Mouse (Mus musculus) thymus, adult 18-20 months (tissue): Measurements from ENCODE around the gene Ctrl.
"Not testable (repeated sequence)": the region's sequence is repeated elsewhere in the genome, so short reads cannot be mapped to it uniquely, and the experiment has no call there.

Source experiments
- DNase-seq, 2 experiments: peaks; one replicate each; pipeline ENCODE4 v3.0.0; 2022; ENCODE audit warnings: mixed read lengths in 2 of 2

Gene Ctrl

GRCm38 (mm10) chr8:105933762-105934161, at the start of gene Ctrl:
Gene Ctrl, minus strand, starts transcription at chr8:105933862.
- no peak for DNase-seq

DNA sequence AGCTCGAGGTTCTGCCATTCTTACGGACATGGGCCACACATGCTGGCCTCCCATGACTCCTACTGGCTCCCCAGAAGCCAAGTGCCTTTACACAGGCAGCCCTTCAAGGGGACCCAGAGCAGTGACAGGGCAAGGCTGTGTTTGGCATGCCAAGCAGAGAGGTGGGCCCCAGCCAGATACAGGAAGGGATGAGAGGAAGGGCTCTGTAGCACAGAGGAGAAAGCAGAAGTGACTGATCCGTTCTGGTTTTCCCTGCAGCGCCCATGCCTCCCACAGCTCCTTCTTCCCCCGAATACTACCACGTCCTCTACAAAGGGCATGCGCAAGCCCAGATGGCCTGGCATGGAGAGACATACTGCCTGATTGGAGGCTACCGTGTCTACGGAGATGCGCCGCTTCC, 49.7 kb upstream of the Ctrl start:
- not testable (repeated sequence) for DNase-seq

DNA sequence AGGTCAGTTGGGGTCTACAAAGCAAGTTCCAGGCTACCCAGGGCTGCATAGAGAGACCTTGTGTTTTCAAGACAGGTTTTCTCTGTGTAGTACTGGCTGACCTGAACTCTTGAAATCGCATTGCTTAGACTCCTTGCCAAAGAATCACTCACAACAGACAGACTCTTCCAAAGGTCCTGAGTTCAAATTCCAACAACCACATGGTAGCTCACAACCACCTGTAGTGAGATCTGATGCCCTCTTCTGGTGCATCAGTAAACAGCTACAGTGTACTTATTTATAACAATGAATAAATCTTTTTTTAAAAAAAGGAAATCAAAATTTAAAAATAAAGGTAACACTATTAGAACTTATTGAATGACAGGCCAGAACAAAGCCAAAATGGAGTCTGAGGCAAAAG, 47.5 kb upstream of the Ctrl start:
- DNase-seq, result no peak

DNA sequence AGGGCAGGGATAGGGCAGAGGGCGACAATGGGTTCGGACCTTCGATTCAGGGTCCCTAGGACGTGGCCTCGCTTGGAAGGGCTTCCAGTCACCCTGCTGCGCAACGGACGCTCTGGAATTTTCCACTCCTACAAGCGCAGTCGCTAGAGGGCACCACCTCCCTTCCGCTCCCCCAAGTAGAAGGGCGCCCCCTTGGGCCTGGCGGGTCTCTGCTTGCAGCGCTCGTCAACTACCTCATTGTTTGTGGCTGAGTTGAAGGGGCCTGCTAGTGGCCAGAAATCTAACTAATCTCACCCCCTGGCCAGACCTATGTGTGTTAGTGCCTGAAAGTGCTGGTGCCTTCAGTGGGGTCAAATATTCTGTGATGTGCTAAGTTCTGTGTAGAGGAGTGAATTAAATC, 45.7 kb upstream of the Ctrl start, which contains the start of gene Dpep3:
Gene Dpep3, minus strand, starts transcription at position 105 of the 400 bp plus-strand sequence.
- no peak for DNase-seq

DNA sequence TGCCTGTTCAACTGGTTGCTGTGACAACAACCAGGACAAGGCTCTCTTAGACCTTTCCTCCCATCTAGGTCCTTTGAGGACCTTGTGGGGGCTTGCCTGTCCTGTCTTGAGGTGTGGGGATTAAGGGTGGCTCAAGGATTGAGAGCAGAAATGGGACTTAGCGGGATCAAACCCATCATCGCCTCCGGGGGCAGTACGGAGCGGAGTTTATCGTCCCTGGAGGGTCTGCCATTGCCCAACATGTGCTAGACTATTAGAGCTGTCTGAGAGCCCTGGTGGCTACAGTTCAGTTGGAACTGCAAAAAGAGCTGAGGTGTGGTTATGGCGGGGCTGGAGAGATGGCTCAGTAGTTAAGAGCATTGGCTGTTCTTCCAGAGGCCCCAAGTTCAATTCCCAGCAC, 41.7 kb upstream of the Ctrl start:
- DNase-seq, result no peak

DNA sequence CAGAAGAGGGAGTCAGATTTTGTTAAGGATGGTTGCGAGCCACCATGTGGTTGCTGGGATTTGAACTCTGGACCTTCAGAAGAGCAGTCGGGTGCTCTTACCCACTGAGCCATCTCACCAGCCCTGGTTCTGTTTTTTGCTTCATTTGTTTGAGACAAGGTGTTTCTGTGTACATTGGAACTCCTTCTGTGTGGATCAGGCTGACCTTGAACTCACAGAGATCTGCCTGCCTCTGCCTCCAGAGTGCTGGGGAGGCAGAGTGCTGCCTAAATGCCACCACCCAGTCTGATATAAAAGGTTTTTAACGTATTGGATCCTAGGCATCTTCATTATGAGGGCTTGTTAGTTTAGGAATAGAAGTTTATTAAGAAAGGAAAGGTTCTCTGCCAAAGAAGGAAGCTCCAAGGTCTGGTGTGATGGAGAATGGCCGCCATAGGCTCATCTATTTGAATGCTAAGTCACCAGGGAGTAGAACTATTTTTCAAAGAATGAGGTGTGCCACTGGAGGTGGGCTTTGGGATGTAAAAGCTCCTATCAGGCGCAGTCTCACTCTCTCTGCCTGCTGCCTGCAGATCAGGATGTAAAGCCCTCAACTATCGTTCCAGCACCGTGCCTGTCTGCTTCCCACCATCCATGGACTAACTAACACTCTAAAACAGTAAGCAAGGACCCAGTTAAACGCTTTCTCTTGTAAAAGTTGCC, 37.5 kb upstream of the Ctrl start:
- DNase-seq, result no peak

GRCm38 (mm10) chr8:105969367-105969766, 35.7 kb upstream of the Ctrl start:
- no peak for DNase-seq

GRCm38 (mm10) chr8:105966692-105967311, 33.1 kb upstream of the Ctrl start:
- peak; percentile 24 to 37 for DNase-seq

GRCm38 (mm10) chr8:105965905-105966341, 32.3 kb upstream of the Ctrl start, which contains the start of gene Slc12a4:
Gene Slc12a4, minus strand, starts transcription at chr8:105966097.
- DNase-seq, result peak; percentile 78 to 79

DNA sequence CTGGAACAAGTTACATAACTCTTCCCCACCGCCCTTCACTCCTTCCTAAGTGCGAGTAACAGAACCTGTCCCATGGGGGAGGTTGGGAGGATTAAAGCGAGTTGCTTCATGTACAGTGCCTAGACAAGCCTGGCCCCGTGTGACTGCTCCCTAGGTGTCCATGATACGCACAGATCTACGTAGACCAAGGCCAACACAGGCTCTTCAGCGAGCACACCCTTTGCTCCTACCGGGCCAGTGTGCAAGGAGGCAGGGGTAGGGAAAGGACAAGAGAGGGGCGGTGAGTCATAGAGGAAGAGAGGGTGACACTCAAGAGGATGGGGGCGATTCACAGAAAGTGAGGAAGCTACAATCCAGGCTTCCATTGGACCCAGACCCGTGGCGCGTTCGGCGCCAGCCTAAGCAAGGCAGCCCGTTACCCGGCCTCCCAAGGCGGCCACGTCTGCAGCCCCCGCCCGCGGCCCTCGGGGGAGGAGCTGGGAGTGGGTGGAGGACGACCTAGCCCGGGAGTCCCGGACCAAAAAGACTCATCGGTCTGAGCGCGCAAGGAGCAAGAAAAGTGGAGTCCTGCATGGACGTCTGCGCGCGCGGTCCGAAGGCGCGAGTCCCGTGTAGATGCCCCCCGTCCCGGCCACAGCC, 31.7 kb upstream of the Ctrl start:
- peak; percentile 49 to 50 for DNase-seq

GRCm38 (mm10) chr8:105964506-105965265, 31.0 kb upstream of the Ctrl start:
- no peak for DNase-seq

GRCm38 (mm10) chr8:105961536-105961935, 27.9 kb upstream of the Ctrl start:
- DNase-seq, result no peak

GRCm38 (mm10) chr8:105961101-105961500, 27.4 kb upstream of the Ctrl start:
- no peak for DNase-seq

- DNase-seq, result no peak
Measured at GRCm38 (mm10) chr8:105959350-105959749, 25.7 kb upstream of the Ctrl start.

GRCm38 (mm10) chr8:105957813-105958212, 24.2 kb upstream of the Ctrl start:
- no peak for DNase-seq

DNA sequence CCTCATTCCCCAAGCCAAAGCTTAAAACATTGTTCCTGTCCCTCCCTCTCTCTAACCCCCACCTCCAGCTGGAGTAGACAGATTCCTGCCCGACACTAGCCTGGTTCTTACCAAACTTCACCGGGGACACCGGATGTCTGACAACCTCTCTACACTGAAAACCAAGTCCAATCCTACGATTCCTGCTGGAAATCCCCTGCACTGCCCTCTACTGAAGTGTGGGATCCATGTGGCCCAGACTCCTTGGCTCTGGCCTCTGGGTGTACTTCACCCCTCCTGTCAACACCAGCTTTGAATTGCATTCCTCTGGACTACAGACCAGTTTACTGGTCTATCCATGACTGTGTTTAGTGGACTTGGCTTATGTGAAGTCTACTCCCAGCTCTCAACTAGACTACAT, 22.9 kb upstream of the Ctrl start:
- no peak for DNase-seq

DNA sequence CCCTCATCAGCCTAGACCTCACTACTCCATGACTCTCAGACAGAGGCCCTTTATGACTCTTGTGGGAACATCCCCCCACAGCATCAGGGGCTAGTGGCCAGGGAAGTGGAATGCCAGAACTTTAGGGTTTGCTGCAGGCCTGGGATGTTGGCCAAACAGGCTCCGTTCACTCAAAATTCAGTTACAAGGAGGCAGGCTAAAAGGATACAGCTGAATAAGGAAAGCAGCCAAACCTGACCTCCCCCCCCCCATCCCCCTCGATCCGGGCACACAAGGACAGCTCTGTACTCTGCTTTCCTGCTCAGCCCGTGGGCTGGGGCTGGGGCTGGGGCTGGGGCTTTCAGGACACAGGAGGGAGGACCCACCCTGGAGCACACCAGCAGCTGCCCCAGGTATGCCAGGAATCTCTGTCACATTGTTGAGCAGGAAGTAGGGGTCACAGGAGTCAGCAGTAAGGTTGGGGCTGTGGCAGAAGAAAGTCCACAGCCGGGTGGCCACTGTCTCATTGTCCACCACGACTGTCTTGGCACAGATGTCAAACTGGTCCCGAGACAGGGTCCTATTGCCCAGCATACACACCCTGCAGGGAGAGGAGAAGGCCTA, 17.5 kb upstream of the Ctrl start:
- no peak for DNase-seq

DNA sequence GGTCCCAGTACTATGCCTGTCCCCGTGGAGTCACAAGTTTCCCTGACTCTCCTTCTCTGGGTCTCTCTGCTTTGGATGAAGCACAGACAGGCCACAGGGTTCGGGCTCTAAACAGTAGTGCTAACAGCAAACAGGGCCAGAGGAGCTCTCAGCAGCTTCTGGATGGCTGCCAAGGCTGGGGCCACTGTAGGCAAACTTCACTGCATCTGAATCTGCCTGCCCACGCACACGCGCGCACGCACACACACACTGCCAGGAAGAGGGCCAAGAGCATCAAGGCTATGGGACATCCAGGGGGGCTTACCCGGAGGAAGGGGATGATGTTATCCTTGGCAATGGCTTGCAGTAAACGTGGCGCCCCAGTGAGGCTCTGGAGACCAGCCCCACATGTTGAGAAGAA, 15.7 kb upstream of the Ctrl start:
- DNase-seq, result no peak

- no peak for DNase-seq
Measured at GRCm38 (mm10) chr8:105943321-105943739, 9.7 kb upstream of the Ctrl start, which contains the start of gene Lcat. Gene Lcat, minus strand, starts transcription at chr8:105943382.

GRCm38 (mm10) chr8:105942542-105942941, 8.9 kb upstream of the Ctrl start:
- DNase-seq, result no peak

GRCm38 (mm10) chr8:105942026-105942425, 8.4 kb upstream of the Ctrl start:
- no peak for DNase-seq

GRCm38 (mm10) chr8:105938306-105938669, 4.6 kb upstream of the Ctrl start, which contains the start of gene Psmb10:
Gene Psmb10, minus strand, starts transcription at chr8:105938444.
- DNase-seq, result peak in 1 of 2 experiments; percentile 34
